Mouse (Mus musculus) CH12.LX (cell line): ENCODE data around the gene Idh1.

Source experiments
- CTCF ChIP-seq, 2 experiments: IDR thresholded peaks in 1 of 2; conservative IDR thresholded peaks in 1 of 2; 2 replicates each; pipeline ENCODE4 v1.5.1; 2011 to 2012; ENCODE audit warnings: low read depth in 2 of 2, low read length in 2 of 2, improper control_type of control experiment in 1 of 2, inconsistent platforms in 1 of 2, mild to moderate bottlenecking in 1 of 2, moderate library complexity in 1 of 2
- ELF1 ChIP-seq: IDR thresholded peaks from 2 replicates; pipeline ENCODE4 v1.6.1; 2014; ENCODE audit warnings: low read depth, mild to moderate bottlenecking, inconsistent platforms, low read length, improper control_type of control experiment
- EP300 ChIP-seq: IDR thresholded peaks from 2 replicates; pipeline ENCODE4 v1.6.1; 2011; ENCODE audit warnings: low read length, improper control_type of control experiment
- ETS1 ChIP-seq: conservative IDR thresholded peaks from 2 replicates; pipeline ENCODE4 v1.6.1; 2012; ENCODE audit warnings: low read depth, mild to moderate bottlenecking, inconsistent platforms, low read length, improper control_type of control experiment, moderate library complexity
- GABPA ChIP-seq: IDR thresholded peaks from 2 replicates; pipeline ENCODE4 v1.6.1; 2012; ENCODE audit warnings: low read depth, low read length, improper control_type of control experiment, inconsistent platforms; ENCODE audit not compliant: insufficient replicate concordance
- JUN ChIP-seq: IDR thresholded peaks from 2 replicates; pipeline ENCODE4 v1.6.1; 2011; ENCODE audit warnings: low read depth, mild to moderate bottlenecking, low read length, improper control_type of control experiment, moderate library complexity; ENCODE audit not compliant: insufficient read depth
- JUND ChIP-seq: conservative IDR thresholded peaks from 2 replicates; pipeline ENCODE4 v1.6.1; 2011; ENCODE audit warnings: low read depth, low read length, improper control_type of control experiment
- KAT2A ChIP-seq: IDR thresholded peaks from 2 replicates; pipeline ENCODE4 v1.6.1; 2012; ENCODE audit warnings: low read length, improper control_type of control experiment, inconsistent platforms; ENCODE audit not compliant: insufficient replicate concordance
- MAZ ChIP-seq: IDR thresholded peaks from 2 replicates; pipeline ENCODE4 v1.6.1; 2012; ENCODE audit warnings: low read depth, mild to moderate bottlenecking, inconsistent platforms, low read length, improper control_type of control experiment, moderate library complexity
- POLR2A ChIP-seq: IDR thresholded peaks from 2 replicates; pipeline ENCODE4 v1.6.1; 2011; ENCODE audit warnings: low read depth, mild to moderate bottlenecking, improper control_type of control experiment, low read length
- RAD21 ChIP-seq: IDR thresholded peaks from 2 replicates; pipeline ENCODE4 v1.6.1; 2011; ENCODE audit warnings: low read depth, mild to moderate bottlenecking, low read length, improper control_type of control experiment, moderate library complexity
- RCOR1 ChIP-seq: conservative IDR thresholded peaks from 2 replicates; pipeline ENCODE4 v1.6.1; 2012; ENCODE audit warnings: low read depth, mild to moderate bottlenecking, inconsistent platforms, low read length, improper control_type of control experiment
- ZC3H11A ChIP-seq: IDR thresholded peaks from 2 replicates; pipeline ENCODE4 v1.6.1; 2012; ENCODE audit warnings: low read depth, mild to moderate bottlenecking, inconsistent platforms, low read length, improper control_type of control experiment
- ZNF384 ChIP-seq: IDR thresholded peaks from 2 replicates; pipeline ENCODE4 v1.6.1; 2012; ENCODE audit warnings: low read depth, low read length, improper control_type of control experiment, inconsistent platforms

GRCm38 (mm10) chr1:65186287-65187073 lies at the start of gene Idh1, which contains the start of gene Pikfyve:
- TF ChIP-seq POLR2A (peak; percentile 97), CTCF (conservative IDR thresholded peaks at IDR 0.05 in 1 of 2, IDR thresholded peaks at IDR 0.05 in 1 of 2; ENCODE audit: low read depth in 2 of 2, low read length in 2 of 2) (no peak), JUND (no peak), MAZ (peak; percentile 94), KAT2A (peak; percentile 56; the same call in 1 of the 2 replicates), EP300 (no peak), RAD21 (no peak), ZC3H11A (no peak), GABPA (no peak), ELF1 (peak; percentile 94), RCOR1 (0 out of 2 replicates have a peak, but pooled peaks have one; percentile 40), ZNF384 (no peak), JUN (no peak), ETS1 (peak; percentile 87)
